Mouse (Mus musculus): ENCODE results near the gene Ccpg1os.

The Ccpg1os gene

DNA sequence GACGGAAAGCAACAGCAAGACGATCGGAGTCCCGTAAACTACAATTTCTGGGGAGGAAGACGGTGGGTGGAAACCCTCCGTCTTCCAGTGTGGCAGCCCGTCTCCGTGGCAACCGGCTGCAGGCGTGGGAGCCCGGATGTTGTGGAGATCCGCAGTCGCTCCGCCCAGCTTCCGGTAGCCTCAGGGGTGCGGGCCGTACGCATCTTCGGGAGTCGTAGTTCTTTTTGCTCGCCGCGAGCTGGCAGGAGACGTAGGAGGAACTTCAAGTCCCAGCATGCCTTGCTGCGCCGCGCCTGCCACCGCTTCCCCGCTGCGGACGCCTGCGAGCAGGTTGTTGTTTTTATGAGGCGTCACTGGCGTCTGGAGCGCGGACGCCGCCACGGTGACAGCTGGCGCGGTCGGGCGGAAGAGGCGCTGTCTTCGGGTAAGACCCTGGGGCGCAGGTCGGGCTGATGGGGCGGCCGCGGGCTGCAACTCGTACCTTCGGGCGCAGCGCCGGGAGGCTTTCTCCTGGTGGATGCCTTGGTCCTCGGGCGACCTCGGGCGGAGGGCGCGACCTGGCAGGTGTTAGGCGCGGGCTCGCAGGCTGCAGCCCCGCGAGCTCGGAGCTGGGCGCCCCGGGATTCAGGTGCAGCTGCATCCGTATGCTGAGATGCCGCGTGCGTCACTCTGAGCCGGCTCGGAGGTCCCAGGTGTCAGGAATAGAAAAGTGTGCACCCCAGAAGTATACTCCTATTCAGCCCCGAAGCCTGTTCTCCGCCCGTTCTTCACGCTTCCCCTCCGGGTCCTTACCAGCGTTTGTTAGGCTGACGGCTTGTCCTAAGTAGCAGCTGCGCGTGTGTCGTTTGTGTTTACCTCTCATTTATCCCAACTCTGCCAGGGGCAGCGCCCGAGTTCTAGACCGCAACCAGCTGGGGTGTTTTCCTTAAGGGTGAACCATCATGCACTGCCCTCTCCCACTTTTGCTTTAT is at the start of gene Ccpg1os, which contains the start of gene Ccpg1:
Gene Ccpg1os (minus strand): TSS at position 133 of the 971 bp plus-strand sequence.
Gene Ccpg1 (plus strand): TSS at position 180 of the 971 bp plus-strand sequence.
- peak; percentile 95 for DNase-seq (ENCODE audit: low read depth, low spot score)

DNA sequence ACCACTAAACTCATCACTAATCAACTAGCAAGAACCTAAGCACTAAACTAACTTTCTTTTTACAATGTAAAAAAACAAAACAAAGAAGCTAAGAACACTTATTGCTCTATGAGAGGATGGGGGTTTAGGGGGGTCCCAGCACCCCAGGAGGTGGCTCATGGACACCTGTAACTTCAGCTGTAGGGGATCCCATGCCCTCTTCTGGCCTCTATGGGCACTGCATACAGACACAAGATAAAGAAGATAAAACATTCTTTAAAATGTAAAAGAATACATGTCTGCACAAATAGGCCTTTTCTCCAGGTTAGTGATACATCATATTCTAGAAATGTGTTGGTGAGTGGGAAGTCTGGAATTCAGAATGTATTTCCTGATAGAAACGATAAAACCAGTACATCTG is 48.2 kb upstream of the Ccpg1os start:
- DNase-seq (ENCODE audit: low read depth, low spot score) = no peak

DNA sequence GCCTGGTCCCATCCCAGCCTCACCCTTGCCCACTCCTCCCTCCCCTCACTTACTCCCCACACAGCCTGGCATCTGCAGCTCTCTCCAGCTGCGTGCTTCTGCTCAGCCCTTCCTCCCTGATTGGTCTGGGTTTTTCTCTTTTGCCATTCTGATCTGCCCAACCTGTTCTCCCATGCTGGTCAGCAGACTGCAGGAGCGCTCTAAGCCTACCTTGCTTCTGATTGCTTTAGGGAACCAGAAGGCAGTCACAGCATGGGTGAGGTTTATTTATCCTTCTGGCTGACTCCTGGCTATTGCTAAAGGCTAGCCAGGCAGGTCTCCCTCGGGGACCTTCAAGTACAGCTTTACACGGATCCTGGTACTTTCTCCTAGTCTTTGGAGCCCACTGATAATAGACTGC is 46.2 kb upstream of the Ccpg1os start:
- DNase-seq (ENCODE audit: low read depth, low spot score) = no peak

DNA sequence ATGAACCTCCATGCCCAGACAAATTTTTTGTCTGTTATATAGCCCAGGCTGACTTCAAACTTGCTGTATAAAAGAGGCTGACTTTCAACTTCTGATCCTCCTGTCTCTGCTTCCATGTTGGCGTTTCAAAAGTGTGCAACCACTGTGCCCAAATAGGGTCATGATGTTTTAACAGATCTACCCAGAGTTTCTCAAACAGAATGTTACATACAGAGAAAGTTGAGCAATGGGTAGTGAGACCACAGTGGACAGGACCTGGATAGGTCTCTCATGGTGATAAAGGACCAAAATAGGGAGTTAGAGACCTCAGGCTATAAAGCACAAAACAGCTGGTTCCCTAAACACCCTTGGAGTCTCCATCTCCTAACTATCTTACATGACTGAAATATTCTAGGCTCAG is 45.3 kb upstream of the Ccpg1os start:
- DNase-seq (ENCODE audit: low read depth, low spot score) = no peak

DNA sequence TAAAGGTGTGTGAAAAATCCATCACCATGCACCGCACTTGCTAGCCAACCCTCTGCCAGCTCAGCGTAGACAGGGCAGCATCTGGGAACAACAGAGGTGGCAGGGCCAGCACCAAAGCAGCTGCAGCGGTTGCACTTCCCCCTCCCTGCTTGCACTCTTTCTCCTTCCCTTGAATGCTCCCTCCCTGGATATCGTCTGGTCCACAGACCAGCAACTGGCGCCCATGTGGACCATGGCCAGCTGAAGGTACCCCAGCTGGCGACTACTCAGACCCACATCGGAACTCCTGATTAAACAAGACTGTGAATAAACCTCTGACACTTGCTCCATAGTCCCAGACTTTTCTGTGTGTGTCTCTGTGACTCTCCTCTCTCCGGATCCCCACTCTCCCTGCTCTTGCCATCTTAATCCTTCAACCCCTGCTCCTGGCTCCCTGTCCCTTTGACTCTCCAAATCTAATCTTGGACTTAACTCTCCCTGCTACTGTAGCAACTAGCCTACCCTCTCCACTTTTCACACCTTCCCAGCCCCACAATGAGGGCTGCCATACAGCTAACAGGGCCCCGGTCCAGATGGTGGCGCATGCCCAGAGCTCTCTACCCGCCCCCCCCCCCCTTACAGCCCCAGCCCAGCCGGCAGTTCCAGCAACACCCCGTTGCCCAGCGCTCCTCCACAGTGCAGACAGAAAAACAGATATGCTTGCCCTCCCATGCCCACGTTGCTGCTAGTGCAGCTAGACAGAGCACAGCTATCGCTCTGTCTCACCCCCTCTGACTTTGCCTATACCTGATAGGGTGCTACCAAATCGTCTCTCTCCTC is 40.8 kb upstream of the Ccpg1os start:
- DNase-seq (ENCODE audit: low read depth, low spot score) = no peak

DNA sequence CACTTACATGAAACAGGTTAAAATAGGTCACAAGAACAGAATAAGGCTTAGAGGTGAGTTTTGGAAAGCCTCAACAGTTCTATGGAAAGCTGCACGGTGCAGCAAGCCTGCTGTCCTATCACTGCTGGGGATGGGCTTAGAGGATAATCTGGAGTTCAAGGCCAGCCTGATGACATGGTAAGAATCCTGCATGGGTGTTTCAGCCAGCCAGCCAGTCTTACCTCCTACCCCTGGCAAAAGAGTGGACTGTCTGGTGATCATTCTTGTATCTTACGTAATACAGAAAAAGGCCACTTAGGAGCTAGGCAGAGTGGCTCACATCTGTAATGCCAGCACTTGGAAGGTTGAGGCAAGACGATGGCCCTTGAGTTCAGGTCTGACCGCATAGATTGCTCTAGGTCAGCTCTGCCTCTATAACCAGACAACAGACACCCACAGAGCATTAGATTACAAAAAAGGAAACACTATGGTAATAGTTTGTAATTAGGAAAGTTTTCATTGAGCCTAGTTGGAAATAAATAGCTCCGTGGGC is 35.5 kb upstream of the Ccpg1os start:
- DNase-seq (ENCODE audit: low read depth, low spot score) = no peak

DNA sequence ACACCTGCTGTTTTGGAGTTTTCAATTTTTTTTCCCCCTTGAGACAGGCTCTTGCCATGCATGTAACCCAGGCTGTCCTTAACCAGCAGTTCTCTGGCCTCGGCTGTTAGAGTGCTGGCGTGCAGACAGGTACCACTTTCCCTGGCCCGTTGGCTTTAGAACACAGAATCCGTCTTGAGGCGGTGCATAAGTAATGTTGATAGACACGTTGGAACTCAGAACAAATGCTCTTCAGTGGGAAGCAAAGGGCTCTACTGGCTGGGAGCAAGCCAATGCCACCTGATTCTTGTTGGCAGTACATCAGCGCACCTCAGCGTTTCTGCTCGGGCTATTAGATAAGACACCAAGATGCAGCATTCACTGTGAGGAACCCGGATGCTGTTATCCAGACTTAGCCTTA is 34.7 kb upstream of the Ccpg1os start:
- no peak for DNase-seq (ENCODE audit: low read depth, low spot score)

DNA sequence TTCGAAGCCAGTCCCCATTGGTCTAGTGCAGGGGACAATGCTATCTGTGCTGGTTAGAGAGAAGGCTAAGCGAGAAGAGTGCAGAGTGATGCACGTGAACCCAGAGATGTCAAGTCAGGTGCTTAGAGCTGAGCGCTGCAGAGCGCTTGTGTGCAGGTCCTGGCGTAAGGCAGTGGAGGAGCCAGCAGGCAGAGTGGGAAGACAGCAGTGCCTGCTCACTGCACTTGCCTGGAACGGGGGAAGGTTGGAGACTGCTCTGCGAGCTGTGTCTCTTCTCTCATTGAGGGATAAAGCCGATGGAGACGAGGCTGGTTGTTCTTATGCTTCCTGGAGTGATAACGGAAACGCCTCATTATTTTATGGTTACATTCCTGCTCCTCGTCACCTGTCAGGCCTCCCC is 29.5 kb upstream of the Ccpg1os start:
- no peak for DNase-seq (ENCODE audit: low read depth, low spot score)

DNA sequence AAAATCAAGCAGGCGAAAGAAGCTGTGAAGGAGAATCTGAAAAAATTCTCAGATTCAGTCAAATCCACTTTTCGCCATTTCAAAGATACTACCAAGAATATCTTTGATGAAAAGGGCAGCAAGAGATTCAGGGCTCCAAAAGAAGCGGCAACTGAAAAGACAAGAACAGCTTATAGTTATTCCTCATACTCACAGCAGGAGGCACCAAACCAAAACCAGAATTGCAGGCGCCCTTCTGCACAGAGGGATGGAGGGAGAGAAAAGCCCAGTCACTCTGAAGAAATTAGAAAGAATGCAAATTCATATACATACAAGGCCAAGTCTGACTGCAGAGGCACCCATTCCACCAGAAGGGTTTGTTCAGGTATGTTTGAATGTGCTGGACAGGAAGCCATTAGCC is 27.4 kb upstream of the Ccpg1os start:
- DNase-seq (ENCODE audit: low read depth, low spot score) = no peak

DNA sequence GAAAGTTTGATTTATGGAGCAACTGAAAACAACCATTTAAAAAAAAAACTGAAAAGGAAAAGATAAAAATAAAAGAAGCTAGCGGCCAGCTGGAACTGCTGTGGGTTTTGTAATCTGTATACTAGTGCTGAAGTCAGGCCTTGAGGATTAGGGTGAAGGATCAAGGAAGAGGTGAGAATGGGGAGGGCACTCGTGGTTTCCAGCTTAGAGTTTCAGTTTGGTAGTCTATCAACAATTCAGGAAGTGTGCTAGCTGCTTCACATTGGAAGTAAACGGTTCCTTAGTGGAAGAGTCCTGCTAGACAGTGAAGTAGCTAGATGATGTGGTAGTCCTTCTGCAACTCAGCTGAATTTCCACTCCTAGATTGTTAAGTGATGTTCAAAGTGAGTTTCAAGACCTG is 23.2 kb upstream of the Ccpg1os start:
- DNase-seq (ENCODE audit: low read depth, low spot score) = no peak

DNA sequence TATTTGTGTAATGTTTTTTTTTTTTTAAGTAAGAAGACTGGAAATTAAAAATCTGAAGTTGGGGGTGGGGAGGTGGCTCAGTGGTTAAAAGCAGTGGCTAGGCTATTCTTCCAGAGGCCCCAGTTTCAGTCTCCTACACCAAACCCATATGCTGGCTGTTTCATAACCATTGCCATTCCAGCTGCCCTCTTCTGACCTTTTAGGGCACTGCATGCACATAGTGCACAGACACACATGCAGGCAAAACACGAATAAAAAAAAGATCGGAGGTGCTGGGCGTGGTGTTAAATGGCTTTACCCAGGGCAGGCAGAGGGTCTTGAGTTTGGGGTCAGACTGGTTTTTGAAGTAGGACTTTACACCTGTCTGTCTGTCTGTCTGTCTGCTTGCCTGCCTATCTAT is 21.0 kb upstream of the Ccpg1os start:
- DNase-seq (ENCODE audit: low read depth, low spot score) = no peak

DNA sequence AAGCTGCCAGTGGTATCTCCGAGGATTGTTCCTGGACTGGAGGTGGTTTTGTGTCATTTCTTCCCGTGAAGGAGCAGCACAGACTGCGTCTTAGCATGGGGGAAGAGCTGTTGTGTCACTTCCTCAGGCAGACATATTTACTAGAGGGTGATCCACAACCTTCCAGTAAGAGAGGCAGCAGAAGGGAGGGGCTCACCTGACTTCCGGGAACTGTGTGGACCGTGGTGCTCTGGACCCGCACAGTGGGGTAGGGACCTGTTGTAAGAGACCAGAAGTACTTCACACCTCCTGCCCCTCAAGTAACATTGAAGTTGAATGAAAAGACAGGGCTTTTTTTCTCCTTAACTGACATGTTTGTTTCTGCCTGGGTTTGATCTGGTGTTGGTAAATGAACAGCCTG is 19.9 kb upstream of the Ccpg1os start:
- DNase-seq (ENCODE audit: low read depth, low spot score) = no peak

DNA sequence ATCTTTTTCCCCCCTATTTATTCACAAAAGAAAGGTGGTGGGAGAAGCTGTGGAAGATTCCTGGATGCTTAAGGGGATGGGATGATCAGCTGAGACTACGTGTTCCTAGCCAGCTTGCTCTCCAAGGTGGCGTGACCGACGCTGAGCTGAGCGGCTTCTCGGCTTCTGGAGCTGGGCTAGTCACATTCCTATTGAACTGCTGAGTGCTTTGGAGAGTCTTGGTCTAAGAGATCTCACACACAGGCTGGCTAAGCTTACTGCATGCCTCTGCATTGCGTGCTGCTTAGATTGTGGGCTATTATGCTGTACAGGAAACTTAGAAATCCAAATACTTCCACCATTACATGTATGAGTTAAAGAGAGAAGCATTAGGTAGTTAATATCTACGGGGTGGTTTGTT is 18.9 kb upstream of the Ccpg1os start:
- no peak for DNase-seq (ENCODE audit: low read depth, low spot score)

DNA sequence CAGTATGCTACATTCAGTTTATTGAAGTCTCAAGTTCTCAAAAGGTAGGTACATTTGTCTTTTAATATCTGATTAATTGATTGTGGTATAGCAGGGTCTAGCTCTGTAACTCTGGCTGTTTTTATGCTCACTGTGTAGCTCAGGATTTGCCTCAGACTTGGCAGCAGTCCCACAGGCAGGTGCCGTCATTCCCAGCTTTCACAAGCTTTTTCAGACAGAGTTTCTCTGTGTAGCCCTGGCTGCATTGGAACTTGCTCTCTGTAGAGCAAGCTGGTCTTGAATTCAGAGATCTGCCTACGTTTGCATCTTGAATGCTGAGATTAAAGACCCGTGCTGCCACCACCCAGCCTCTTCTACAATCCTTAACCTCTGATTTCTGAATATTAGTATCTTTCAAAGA is 17.0 kb upstream of the Ccpg1os start:
- no peak for DNase-seq (ENCODE audit: low read depth, low spot score)

DNA sequence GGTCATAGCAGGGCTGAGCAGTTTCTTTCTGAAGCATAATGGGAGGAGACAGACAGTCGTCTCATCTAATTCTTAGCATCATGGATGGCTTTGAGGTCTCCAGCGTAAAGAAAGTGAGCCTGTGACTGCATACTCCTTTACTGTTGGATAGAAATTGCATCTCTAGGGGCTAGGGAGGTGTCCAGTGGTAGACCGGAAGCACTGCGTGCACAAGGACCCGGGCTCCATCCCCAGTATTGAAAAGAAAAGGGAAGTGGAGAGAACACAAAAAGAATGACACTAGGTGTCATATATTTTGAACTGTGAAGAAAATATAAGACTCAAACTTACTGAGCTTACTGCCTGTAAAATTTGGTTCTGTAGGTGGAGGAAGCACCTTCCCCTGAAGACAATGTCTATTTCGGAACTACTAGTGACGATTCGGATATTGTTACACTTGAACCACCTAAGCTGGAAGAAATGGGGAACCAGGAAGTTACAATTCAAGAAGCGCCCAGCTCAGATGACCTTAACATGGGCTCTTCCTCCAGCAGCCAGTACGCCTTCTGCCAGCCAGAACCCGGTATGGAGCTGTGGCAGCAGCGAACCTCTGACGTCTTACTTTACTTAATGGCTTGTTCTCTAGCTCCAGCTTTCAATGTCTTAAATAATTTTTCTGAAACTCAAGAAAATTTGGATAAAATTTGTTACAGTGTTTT is 16.3 kb upstream of the Ccpg1os start:
- DNase-seq (ENCODE audit: low read depth, low spot score) = no peak

DNA sequence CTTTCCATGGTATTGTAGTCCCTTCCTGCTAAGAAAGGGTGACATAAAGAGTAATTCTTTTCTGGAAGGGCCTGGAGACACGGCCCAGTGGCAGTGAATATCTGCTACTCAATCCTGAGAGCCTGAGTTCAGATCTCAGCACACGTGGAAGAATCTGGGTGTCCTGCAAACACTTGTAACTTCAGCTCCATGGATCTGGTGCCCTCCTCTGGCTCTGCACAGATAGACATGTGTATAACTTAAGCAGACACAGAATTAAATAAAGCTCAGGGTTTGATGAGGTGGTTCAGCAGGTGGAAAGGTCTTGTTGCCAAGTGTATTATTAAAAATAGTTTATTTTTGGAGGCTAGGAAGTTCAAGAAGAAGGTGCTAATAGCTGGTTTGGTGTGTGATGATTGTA is 15.3 kb upstream of the Ccpg1os start:
- no peak for DNase-seq (ENCODE audit: low read depth, low spot score)

DNA sequence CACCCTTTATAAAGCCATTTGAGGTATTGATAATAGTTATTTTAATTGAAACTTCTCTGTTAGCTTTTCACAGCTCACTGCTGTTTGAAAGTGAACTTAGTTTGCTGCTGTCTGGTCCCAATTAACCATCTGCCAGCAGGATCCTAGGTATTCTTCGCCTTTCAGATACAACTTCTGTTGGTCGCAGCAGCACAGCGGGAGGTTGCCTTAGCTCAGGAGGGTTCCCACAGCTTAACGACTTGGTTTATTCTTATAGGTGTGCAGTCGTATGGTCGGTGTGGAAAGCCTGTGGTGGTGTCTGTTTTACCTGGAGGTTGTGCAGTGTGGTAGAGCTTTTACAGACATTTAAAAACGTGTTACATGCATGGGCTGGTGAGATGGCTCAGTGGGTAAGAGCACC is 11.6 kb upstream of the Ccpg1os start:
- no peak for DNase-seq (ENCODE audit: low read depth, low spot score)

DNA sequence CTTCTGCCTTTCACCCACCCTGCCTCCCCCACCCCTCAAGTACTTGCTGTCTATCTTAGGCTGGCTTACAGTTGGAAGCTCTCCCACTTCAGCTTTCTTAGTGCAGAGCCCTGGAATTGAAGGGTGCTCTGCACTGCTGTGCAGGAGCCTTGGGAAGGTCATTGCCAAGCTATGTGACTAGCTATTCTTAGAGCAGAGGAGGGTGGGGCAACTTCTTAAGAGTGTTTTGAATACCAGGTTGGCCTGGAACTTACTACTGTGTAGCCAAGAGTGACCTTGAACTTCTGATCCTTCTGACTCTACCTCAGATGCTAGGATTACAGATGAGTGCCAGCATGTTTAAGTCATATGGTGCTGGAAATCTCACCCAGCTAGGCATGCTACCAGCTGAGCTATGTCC is 11.0 kb upstream of the Ccpg1os start:
- DNase-seq (ENCODE audit: low read depth, low spot score) = no peak

DNA sequence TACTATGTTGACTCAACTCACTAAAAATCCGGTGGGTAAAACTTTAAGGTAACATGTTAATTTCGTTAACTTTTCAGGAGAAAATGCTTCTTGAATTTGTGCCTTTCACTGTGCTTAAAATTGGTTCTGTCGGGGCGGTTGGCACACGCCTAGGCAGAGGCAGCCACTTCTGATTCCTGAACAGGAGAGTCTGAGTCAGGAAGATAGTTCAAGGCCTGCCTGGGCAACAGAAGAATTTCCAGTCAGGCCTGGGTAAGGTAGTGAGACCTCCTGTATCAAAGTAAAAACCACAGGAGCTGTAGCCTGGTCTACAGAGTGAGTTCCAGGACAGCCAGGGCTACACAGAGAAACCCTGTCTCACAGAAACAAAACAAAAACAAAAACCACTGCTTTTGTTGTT is 7.4 kb upstream of the Ccpg1os start:
- no peak for DNase-seq (ENCODE audit: low read depth, low spot score)

DNA sequence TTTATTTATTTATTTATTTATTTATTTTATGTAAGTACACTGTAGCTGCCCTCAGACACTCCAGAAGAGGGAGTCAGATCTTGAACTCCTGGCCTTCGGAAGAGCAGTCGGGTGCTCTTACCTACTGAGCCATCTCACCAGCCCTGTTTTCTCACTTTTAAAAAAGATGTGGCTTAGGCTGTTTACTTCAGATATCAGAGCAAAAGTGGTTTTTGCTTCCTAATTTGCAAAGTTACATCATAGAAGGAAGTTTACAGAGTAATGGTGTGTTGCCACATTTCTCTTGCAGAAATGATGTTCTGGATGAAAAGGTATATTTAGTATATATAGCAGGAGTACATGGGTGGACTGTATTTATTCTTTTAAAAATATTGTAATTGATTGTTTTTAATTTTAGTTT is 6.2 kb upstream of the Ccpg1os start:
- no peak for DNase-seq (ENCODE audit: low read depth, low spot score)

DNA sequence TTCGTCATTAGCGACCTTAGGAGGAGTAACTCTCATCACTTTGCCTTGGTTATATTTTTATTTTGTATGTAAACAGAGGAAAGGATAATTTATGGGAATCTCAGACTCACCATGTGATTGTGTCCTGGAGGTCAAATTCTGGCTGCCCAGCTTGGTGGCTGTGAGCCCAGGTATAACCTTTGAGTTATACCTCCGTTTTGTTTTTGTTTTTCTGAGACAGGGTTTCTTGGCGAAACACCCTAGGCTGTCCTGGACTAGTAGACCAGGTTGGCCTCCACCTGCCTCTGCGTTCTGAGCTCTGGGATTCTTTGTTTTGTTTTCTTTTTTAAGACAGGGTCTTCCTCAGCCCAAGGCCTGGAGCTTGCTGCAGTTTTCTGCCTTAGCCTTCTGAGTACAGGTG is 3.5 kb upstream of the Ccpg1os start:
- no peak for DNase-seq (ENCODE audit: low read depth, low spot score)

DNA sequence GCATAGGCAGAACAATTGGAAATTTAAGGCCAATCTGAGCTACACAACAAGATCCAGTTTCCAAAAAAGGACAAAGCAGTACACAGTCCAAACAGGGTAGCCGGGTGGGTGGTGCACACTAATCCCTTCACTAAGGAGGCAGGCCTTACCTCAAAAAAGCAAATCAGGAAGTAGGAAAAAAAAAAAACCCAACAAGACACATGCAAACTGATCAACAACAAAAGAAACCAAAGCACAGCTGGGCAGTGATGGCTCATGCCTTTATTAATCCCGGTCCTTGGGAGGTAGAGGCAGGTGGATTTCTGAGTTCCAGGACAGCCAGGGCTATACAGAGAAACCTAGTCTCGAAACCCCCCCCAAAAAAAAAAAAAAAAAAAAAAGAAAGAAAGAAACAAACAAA is 2.5 kb upstream of the Ccpg1os start:
- no peak for DNase-seq (ENCODE audit: low read depth, low spot score)

Measured in brain, embryonic 18.5 days (tissue).